Mouse (Mus musculus) ZHBTc4 (cell line): ENCODE data around the gene Rita1.

Source experiments
- DNase-seq: peaks from one replicate; pipeline ENCODE4 v3.0.0-alpha.2; 2011; ENCODE audit warnings: low read depth, low spot score

The Rita1 gene

GRCm38 (mm10) chr5:120627515-120628300 is 15.3 kb upstream of the Rita1 start:
- DNase-seq: no peak

- DNase-seq: peak; percentile 98
Measured at GRCm38 (mm10) chr5:120626399-120626798, 14.0 kb upstream of the Rita1 start.

DNA sequence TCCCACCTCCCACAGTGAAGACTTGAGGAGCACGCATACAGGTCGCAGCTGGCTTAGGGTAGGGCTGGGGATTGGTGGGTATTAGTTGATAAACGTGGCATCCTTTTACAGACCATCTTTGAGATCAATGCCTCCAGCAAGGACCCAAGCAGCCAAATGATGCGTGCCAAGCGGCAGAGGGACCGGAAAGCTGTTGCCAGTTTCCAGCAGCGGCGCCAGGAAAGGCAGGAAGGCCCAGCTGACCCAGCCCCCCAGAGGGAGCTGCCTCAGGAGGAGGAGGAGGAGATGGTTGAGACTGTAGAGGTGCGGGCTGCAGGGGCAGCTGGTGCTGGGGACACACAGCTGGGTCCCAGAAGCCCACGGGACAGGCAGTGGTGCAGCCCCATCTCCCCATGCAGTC is 12.0 kb upstream of the Rita1 start:
- DNase-seq: no peak

DNA sequence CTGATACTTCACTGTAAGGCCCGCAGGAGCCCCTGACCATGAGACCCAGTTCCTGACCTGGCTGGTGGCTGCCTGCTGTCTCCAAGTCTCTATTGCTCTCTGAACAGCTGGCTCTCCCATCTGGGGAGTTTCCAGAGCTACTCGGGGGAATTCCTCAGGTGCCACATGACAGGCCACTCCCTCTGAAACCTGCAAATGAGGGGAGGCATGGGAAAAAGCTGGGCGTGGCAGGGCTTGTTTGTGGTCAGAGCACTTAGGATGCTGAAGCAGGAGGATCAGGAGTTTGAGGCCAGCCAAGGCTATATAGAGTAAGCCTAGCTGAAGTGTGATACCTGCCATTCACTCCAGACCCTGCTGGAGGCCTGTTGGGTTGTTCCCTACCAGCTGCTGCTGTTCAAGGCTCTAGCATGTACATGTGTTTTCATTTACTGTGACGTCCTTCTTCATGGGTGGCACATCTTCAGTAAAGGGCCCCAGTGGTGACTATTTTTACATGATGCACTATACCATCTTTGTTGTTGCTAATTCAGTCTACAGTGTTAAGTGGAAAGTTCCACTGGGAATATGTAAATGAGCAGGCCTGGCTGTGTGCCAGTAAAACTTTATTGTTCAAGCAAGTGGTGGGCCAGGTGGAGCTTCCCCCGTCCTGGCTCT is 9.9 kb upstream of the Rita1 start:
- DNase-seq: peak; percentile 79

- DNase-seq: no peak
Measured at GRCm38 (mm10) chr5:120621846-120622197, 9.4 kb upstream of the Rita1 start.

- no peak for DNase-seq
Measured at GRCm38 (mm10) chr5:120621078-120621765, 8.8 kb upstream of the Rita1 start.

- DNase-seq: peak; percentile 93
Measured at GRCm38 (mm10) chr5:120620375-120621077, 8.1 kb upstream of the Rita1 start.

- DNase-seq: peak; percentile 88
Measured at GRCm38 (mm10) chr5:120619201-120619600, 6.8 kb upstream of the Rita1 start.

- DNase-seq: peak; percentile 91
Measured at GRCm38 (mm10) chr5:120618778-120619177, 6.4 kb upstream of the Rita1 start.

- DNase-seq: peak; percentile 91
Measured at GRCm38 (mm10) chr5:120615903-120616302, 3.5 kb upstream of the Rita1 start.

GRCm38 (mm10) chr5:120612822-120613604 is 624 bp upstream of the Rita1 start:
- DNase-seq: peak; percentile 100

DNA sequence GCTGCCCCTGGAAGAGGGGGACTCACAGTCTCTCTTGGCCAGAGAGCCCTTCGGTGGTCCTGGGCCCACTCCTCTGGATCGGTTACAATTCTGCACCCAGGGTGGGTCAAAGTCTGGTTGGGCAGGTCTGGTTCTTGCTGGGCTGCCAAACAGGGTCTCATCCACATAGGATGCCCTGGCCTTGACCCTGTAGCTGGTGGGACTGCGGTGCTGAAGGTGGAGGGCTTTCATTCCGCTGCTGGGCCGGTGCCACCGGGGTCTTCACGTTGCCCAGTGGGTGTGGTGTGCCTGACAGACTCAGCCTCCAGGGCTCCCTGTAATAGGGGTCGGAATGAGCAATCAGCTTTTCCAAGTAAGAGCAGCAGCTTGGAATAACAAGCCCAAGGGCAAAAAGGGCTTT is 973 bp downstream of the Rita1 start:
- no peak for DNase-seq

GRCm38 (mm10) chr5:120610906-120611305 is 1.5 kb downstream of the Rita1 start:
- DNase-seq: no peak

GRCm38 (mm10) chr5:120609246-120609775 is 3.1 kb downstream of the Rita1 start:
- no peak for DNase-seq

DNA sequence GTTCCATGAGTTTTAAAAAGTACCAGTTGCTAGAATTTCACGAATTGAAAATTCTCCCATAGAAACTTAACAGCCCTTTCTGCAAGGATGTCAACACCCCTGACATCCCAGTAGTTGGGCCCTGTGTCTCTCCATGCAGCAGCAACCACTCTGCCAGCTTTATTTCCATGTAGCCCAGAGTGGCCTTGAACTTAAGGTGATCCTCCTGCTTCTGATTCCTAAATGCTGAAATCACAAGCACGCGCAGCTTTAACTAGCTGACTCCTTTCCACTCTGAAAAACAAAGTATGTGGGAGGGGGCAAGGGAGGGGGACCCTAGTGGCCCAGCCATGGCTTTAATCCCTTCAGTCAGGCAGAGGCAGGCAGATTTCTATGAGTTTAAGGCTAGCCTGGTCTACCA is 5.1 kb downstream of the Rita1 start:
- no peak for DNase-seq

DNA sequence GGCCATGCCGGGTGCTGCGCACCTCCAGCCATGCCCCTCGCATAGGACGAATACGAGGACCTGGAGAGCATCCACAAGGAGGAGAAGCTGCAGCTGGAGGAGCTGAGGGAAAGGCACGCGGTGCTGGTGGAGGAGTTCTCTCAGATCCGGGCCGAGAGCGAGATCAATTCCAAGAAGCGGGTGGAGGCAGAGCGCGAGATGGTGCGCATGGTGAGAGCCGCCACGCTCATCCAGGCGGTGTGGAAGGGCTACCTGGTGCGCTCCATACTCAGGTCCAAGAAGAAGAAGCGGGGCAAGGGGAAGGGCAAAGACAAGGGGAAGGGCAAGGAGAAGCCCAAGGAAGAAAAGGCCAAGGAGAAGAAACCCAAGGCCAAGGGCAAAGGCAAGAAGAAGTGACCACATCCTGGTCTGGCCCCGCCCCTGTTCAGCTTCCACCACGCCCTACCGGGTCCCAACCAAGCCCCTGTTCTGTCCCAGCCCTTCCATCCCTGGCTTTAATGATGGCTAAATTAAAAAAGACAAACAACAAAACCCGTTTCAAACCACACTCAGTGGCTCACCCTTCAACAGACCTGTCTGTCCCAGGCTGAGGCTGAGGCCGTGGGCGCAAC is 5.7 kb downstream of the Rita1 start:
- DNase-seq: no peak

DNA sequence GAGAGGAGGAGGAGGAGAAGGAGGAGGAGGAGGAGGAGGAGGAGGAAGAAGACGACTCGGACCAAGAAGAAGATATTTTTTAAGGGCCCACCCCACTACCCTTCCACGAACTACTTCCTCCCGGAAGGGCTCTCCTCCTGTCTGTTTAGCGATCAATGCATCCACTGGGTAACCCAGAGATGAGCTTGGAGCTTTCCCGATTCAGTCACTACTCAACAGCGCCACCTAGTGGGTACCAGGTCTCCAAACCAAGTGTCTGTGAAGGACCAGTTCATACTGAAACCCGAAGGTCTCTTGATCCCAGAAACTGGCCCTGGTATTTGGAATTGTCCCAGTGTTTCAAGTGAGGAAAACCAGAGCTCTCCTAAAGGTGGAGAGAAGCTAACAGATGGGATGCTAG is 6.7 kb downstream of the Rita1 start:
- peak; percentile 96 for DNase-seq

- no peak for DNase-seq
Measured at GRCm38 (mm10) chr5:120605241-120605661, 7.1 kb downstream of the Rita1 start.

GRCm38 (mm10) chr5:120604839-120605238 is 7.5 kb downstream of the Rita1 start:
- peak; percentile 93 for DNase-seq

DNA sequence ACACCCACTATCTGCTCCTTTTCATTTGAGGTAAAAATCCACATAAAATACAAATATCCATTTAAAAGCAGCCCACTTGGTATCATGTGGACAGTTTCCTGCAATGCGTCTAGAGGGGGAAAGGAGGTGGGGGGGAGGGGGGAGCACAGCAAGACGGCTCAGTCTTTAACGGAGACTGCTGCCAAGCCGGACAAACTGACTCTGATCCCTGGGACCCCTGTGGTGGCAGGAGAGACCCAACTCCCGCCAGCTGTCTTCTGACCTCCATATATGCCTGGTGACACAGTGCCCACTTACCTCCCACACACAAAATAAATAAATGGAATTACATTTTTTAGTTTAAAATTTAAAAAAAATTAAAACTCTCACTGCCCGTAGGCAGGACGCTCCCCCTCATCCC is 8.9 kb downstream of the Rita1 start:
- no peak for DNase-seq

- DNase-seq: no peak
Measured at GRCm38 (mm10) chr5:120602210-120602609, 10.2 kb downstream of the Rita1 start.
